Mouse (Mus musculus) forebrain, embryonic 12.5 days (tissue): ENCODE data around the gene Rab25. TPM values are rescaled to one million over a fixed set of nuclear protein-coding genes. Genes with fewer than 3 reads are reported as not detected.

Experiments
- ATAC-seq: fragments of 200-750 bp; cut with Nextera tagmentation; 2 replicates; pipeline ENCODE4 v1.8.0; 2017; ENCODE audit warnings: moderate TSS enrichment; ENCODE audit not compliant: low FRiP score
- H3K27ac ChIP-seq: fragments of 300-500 bp; sonication (generic); 2 replicates; pipeline ENCODE4 v1.5.1; 2016; ENCODE audit warnings: mild to moderate bottlenecking
- H3K27me3 ChIP-seq: fragments of 300-500 bp; sonication (generic); 2 replicates; pipeline ENCODE4 v1.6.1; 2016; ENCODE audit warnings: mild to moderate bottlenecking
- H3K36me3 ChIP-seq: fragments of 300-500 bp; sonication (generic); replicated peaks from 2 replicates; pipeline ENCODE4 v1.6.1; 2016; ENCODE audit warnings: mild to moderate bottlenecking
- H3K4me1 ChIP-seq: fragments of 300-500 bp; sonication (generic); 2 replicates; pipeline ENCODE4 v1.6.1; 2016
- H3K4me2 ChIP-seq: fragments of 300-500 bp; sonication (generic); 2 replicates; pipeline ENCODE4 v1.6.1; 2016; ENCODE audit warnings: mild to moderate bottlenecking, moderate library complexity
- H3K4me3 ChIP-seq: fragments of 300-500 bp; sonication (generic); replicated peaks from 2 replicates; pipeline ENCODE4 v1.5.1; 2016; ENCODE audit warnings: mild to moderate bottlenecking
- H3K9ac ChIP-seq: fragments of 300-500 bp; sonication (generic); 2 replicates; pipeline ENCODE4 v1.6.1; 2016; ENCODE audit warnings: mild to moderate bottlenecking
- H3K9me3 ChIP-seq: fragments of 300-500 bp; sonication (generic); 2 replicates; pipeline ENCODE4 v1.6.1; 2016
- WGBS: fragments of 180-500 bp; shearing (Covaris S2); methylation state at CpG from one replicate; pipeline ENCODE4 v1.1.7; 2016; 5-methylcytosine and 5-hydroxymethylcytosine counted together
- polyA plus RNA-seq: library from polyadenylated mRNA; unstranded; fragments of >200 nt; fragmentation: Nextera tagmentation; extraction: Ambion mirVana; gene quantifications from 2 replicates; pipeline ENCODE4 v1.2.1, GENCODE M21; 2016

Gene Rab25
- polyA plus RNA-seq, 1 experiment from 2014 or later: 0.82 TPM

DNA sequence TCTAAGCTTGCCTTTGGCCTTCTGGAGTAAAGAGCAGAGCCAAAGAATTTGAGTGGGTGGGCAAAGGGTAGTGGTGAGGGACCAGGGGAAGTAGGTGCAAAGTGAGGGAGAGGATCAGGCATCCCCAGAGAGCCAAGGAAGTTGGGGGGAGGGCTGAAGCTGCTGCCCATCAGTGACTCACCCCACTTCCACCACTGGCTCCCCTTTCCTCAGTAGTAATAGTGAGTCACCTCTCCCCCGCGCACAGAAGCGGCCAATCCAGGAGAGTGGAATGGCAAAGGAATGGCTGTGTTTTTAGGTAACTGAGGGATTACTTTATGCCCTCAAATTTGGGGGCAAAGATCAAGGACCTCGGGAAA is 44.6 kb downstream of the Rab25 start:
- ATAC-seq: peak; percentile 22; the same call in 1 of the 2 replicates
- Histone ChIP-seq H3K4me1 (peaks cover 23% of the 10 kb centered on the region), H3K4me2 (peak overlapping the region; percentile 97), H3K9me3 (no peaks in the 10 kb centered on the region), H3K27ac (0 out of 2 replicates have a peak overlapping the region, but pooled peaks have one; percentile 5), H3K4me3 (peak overlapping the region; percentile 58), H3K9ac (0 out of 2 replicates have a peak overlapping the region, but pooled peaks have one; percentile 75), H3K36me3 (no peaks in the 10 kb centered on the region), H3K27me3 (peaks cover 48% of the 10 kb centered on the region)
- 13% methylated on average over 4 of the region's 4 CpGs for WGBS

DNA sequence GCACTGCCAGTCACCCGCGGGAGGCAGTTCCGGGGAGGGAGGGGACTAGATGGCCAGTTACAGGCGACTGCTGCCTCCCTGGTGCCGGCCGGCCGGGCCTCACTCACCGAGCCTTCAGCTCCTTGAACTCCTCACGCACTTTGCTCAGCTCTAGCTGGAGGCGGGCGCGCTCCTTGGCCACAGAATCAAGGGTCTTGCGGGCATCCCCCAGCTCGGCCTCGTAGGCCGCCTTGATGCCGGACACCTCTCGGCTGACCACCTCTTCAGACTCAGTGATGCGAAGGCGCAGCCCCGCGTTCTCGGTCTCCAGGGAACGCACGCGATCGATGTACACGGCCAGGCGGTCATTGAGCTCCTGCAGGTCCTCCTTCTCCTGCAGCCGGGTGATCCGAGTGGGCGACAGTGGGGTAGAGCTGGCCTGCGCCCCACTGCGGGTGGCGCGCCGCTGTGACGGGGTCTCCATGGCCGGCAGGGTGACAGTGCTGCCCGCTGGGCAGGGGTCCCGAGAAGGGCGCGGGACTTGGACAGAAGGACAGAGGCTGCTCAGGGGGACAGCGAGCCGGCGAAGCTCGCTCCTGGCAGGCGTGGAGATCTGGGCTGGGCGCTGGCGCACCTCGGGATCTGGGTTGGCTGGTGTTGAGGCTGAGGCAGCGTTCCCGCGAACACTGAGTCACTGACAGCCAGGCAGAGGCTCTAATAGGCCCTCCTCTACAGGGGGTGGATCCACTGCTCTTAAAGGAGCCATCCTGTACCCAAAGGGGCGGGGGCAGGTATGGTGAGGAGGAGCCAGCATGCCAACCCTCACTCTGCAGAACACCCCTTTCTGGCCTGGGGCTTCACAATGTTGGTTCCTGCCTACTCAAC is 45.2 kb downstream of the Rab25 start:
- Histone ChIP-seq H3K27me3 (peaks cover 46% of the 10 kb centered on the region), H3K9me3 (no peaks in the 10 kb centered on the region), H3K9ac (peak overlapping the region; percentile 75), H3K4me1 (peaks cover 23% of the 10 kb centered on the region), H3K4me2 (peak overlapping the region; percentile 97), H3K27ac (0 out of 2 replicates have a peak overlapping the region, but pooled peaks have one; percentile 36), H3K4me3 (peak overlapping the region; percentile 58), H3K36me3 (no peaks in the 10 kb centered on the region)
- under 1% methylated on average over 55 of the region's 55 CpGs for WGBS
- peak; percentile 82 for ATAC-seq

- no peaks in the 10 kb centered on the region for H3K9me3 ChIP-seq
- H3K36me3 ChIP-seq: no peaks in the 10 kb centered on the region
- no peak overlapping the region for H3K27ac ChIP-seq
- H3K27me3 ChIP-seq: peaks cover 50% of the 10 kb centered on the region
- peaks cover 23% of the 10 kb centered on the region for H3K4me1 ChIP-seq
- H3K4me3 ChIP-seq: peak overlapping the region; percentile 58
- peak overlapping the region; percentile 97 for H3K4me2 ChIP-seq
- peak overlapping the region; percentile 75; the same call in 1 of the 2 replicates for H3K9ac ChIP-seq
- no peak for ATAC-seq
- WGBS: 16% methylated on average over 11 of the region's 11 CpGs
Measured at GRCm38 (mm10) chr3:88502031-88502571, 46.0 kb downstream of the Rab25 start.

GRCm38 (mm10) chr3:88501366-88502030 is 46.6 kb downstream of the Rab25 start:
- peaks cover 50% of the 10 kb centered on the region for H3K27me3 ChIP-seq
- no peak for ATAC-seq
- 54% methylated on average over 6 of the region's 6 CpGs for WGBS
- H3K4me3 ChIP-seq: peak overlapping the region; percentile 58
- H3K4me2 ChIP-seq: peak overlapping the region; percentile 97
- no peak overlapping the region for H3K9ac ChIP-seq
- H3K27ac ChIP-seq: no peak overlapping the region
- peaks cover 23% of the 10 kb centered on the region for H3K4me1 ChIP-seq
- H3K36me3 ChIP-seq: no peaks in the 10 kb centered on the region
- no peaks in the 10 kb centered on the region for H3K9me3 ChIP-seq

DNA sequence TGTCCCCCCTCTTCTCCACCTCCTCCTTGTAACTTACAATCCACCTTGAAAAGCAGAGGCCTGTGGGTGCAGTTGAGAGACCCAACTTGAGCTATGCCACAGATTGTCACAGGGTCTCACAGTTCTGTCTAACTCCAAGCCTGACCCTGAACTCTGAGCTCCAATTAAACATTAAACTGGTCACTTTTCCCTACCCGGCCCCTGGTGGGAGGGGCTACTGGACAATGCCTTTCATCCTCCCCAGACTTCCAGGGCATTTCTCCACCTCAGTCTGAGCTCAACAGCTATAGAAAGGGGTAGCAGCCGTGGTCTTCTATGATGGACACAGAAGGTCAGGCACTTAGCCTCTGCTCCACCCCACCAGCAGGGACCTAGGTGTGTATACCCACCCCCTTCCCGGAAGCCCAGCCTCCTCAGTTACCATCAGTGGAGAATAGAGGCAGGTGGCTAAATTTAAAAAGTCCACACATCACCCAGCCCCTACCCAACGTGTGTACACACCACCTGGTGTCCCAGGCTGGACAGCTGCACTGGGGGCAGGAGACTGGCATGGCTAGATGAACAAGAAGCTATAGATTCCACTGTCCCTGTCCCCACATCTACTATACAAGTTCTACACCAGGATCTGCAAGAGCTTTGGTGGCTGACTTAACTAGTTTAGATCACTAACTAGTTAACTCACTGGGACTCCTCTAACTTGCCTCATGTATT is 47.3 kb downstream of the Rab25 start:
- Histone ChIP-seq H3K9me3 (no peaks in the 10 kb centered on the region), H3K27ac (no peak overlapping the region), H3K4me2 (no peak overlapping the region), H3K4me1 (peaks cover 23% of the 10 kb centered on the region), H3K27me3 (peaks cover 47% of the 10 kb centered on the region), H3K36me3 (no peaks in the 10 kb centered on the region), H3K4me3 (no peak overlapping the region), H3K9ac (no peak overlapping the region)
- ATAC-seq: no peak
- 56% methylated on average over 4 of the region's 4 CpGs for WGBS

DNA sequence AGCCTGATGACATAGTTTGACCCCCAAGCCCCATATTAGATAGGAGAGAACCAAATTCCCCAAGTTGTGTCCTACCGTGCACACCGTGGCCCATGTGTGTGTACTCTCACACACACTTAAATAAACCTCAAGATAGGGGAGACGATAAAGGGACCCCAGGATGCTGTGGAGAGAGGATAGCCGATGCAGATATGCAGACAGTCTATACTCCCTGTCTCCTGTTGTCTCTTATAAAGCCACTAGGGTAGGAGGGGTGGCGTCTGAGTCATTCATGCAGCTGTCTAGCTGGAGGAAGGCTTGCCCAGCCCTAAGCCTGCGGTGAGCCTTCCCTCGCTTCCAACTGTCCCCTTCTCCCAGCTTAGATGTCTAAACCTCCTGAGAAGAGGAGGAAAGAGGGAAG is 48.0 kb downstream of the Rab25 start:
- H3K9me3 ChIP-seq: no peaks in the 10 kb centered on the region
- H3K27ac ChIP-seq: no peak overlapping the region
- H3K4me3 ChIP-seq: no peak overlapping the region
- H3K4me1 ChIP-seq: peaks cover 25% of the 10 kb centered on the region
- WGBS: 85% methylated on average over 7 of the region's 7 CpGs
- no peak overlapping the region for H3K9ac ChIP-seq
- no peak overlapping the region for H3K4me2 ChIP-seq
- H3K36me3 ChIP-seq: no peaks in the 10 kb centered on the region
- ATAC-seq: no peak
- H3K27me3 ChIP-seq: peaks cover 50% of the 10 kb centered on the region

- H3K27ac ChIP-seq: no peak overlapping the region
- H3K4me1 ChIP-seq: peaks cover 28% of the 10 kb centered on the region
- 74% methylated on average over 4 of the region's 4 CpGs for WGBS
- no peaks in the 10 kb centered on the region for H3K9me3 ChIP-seq
- peaks cover 51% of the 10 kb centered on the region for H3K27me3 ChIP-seq
- no peak overlapping the region for H3K4me3 ChIP-seq
- no peak for ATAC-seq
- no peak overlapping the region for H3K4me2 ChIP-seq
- H3K9ac ChIP-seq: no peak overlapping the region
- H3K36me3 ChIP-seq: no peaks in the 10 kb centered on the region
Measured at GRCm38 (mm10) chr3:88499580-88499979, 48.5 kb downstream of the Rab25 start.

- Histone ChIP-seq H3K36me3 (no peaks in the 10 kb centered on the region), H3K4me2 (no peak overlapping the region)
- no peak for ATAC-seq
Measured at GRCm38 (mm10) chr3:88495741-88496415, 52.2 kb downstream of the Rab25 start.

GRCm38 (mm10) chr3:88494836-88495628 is 53.1 kb downstream of the Rab25 start:
- Histone ChIP-seq H3K36me3 (no peaks in the 10 kb centered on the region), H3K27ac (no peak overlapping the region), H3K4me2 (no peak overlapping the region), H3K9ac (no peak overlapping the region), H3K4me3 (no peak overlapping the region), H3K4me1 (peaks cover 19% of the 10 kb centered on the region), H3K9me3 (no peaks in the 10 kb centered on the region), H3K27me3 (peaks cover 15% of the 10 kb centered on the region; the same call in 1 of the 2 replicates)
- ATAC-seq: no peak
- 76% methylated on average over 9 of the region's 9 CpGs for WGBS

More at GRCm38 (mm10) chr3:88495741-88496415, 52.2 kb downstream of the Rab25 start:
- H3K4me1 ChIP-seq: peaks cover 19% of the 10 kb centered on the region
- H3K4me3 ChIP-seq: no peak overlapping the region
- whole genome bisulfite sequencing: 84% methylated on average over 10 of the region's 10 CpGs
- H3K27me3 ChIP-seq: peaks cover 19% of the 10 kb centered on the region
- no peak overlapping the region for H3K27ac ChIP-seq
- H3K9ac ChIP-seq: no peak overlapping the region
- no peaks in the 10 kb centered on the region for H3K9me3 ChIP-seq

DNA sequence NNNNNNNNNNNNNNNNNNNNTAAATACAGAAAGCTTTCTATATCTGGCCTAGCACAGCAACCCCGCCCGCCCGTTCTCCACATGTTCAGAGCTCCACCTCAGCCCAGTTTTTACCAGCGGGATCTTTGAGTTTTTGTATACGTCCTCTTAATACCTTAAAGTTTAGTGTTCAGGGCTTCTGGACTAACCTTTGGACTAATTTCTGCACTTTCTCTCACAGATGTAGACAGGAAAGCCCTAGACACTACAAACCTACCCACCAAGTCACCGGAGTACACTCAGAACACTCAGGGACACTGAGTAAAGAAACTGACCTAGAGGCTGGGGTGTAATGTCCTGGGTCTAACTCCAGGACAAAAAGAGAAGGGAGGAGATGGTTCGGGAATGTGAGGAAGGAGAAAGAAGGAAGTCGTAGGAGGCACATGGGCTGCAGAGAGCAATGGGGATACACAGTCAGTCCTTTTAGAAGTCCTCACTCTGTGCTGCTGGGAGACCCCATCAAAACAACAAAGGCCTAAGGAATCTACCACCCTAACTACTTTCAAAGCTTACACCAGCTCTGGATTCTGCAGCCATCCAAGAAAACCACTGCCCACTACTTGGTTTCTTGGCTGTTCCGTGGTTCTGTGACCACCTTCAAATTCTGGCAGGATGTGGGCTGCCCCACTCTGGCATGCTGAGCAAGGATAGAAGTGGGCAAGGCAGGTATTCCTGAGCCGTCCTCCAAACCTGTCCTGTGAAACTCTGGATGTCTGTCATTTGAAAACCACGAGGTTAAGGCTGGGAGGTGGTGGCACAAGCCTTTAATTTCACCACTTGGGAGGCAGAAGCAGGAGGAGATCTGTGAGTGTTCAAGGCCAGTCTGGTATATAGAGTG is 54.2 kb downstream of the Rab25 start:
- peaks cover 15% of the 10 kb centered on the region; the same call in 1 of the 2 replicates for H3K27me3 ChIP-seq
- no peak overlapping the region for H3K9ac ChIP-seq
- H3K4me2 ChIP-seq: peak overlapping the region; percentile 70
- peaks cover 19% of the 10 kb centered on the region for H3K4me1 ChIP-seq
- 80% methylated on average over 11 of the region's 11 CpGs for WGBS
- H3K9me3 ChIP-seq: no peaks in the 10 kb centered on the region
- H3K4me3 ChIP-seq: no peak overlapping the region
- no peak for ATAC-seq
- no peak overlapping the region for H3K27ac ChIP-seq
- H3K36me3 ChIP-seq: no peaks in the 10 kb centered on the region
